Mouse (Mus musculus): ENCODE measurements around the gene Gbgt1.

DNA sequence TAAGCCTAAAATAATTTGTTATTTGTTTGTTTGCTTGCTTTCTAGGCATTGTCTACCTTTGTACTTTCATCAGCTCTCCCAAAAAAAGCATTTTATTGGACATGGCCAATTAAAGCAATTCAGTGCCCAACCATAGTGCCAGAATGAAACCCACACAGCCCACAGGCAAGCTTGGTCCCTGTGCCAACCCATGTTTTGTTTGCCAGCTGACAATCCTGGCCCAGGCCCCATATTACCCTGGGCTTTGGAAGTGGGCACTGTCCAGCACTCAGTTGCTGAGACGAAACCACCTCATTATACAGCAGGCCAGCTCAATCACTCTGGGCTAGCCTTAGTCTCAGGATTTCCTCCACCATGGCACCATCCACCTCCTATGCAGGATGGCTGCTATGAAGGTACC is 40.1 kb upstream of the Gbgt1 start:
- no peak for TF ChIP-seq CTCF (IDR thresholded peaks at IDR 0.05; ENCODE audit: low read depth, low read length)
- TF ChIP-seq POLR2A (IDR thresholded peaks at IDR 0.05; ENCODE audit: extremely low read depth, insufficient read depth, low read length) = no peak

Measured in liver, adult 2 months (tissue).